Mouse (Mus musculus): ENCODE measurements around the gene Uba5. TPM values are rescaled to one million over a fixed set of nuclear protein-coding genes. Genes with fewer than 3 reads are reported as not detected.

Gene Uba5
- 5.6 and 6.2 TPM in 2 replicates for polyA plus RNA-seq (2012; rRNA removed)

DNA sequence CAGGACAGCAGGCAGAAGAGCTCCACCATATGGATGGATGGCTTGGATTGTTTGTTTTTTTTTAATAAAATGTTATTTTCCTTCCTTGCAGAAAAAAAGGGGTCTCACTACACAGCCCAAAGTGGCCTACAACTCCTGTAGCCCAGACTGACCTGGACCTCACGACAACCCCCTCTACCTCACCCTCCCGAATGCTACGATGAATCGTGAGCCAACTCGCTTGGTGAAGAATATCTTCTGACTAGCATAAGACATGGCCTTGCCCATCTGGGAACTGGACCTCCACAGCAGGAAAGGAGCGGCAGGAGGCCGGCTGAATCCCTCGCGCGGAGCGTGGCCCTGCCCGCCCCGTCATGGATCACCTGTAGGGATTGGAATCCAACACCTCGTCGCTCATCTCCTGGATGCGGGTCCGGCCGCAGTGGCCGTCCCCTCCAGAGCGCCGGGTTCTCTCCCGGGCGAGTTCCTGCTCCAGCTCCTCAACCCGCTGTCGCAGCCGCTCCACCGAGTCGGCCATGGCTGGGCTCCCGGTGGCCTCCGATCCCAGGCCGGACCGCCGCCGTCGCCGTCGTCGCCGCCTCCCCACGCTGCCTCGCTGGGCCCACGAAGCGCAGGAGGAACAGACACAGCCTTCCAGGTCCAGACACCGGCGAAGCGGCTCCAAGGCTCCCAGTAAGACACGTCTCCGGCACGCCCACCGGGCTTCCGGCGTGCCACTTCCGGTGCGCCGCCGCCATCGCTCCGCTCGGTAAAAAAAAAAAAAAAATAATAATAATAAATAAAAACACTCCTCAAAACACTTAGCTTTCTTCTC is at the start of gene Uba5:
TSS of gene Uba5 (minus strand) at position 705 of the 814 bp plus-strand sequence.

DNA sequence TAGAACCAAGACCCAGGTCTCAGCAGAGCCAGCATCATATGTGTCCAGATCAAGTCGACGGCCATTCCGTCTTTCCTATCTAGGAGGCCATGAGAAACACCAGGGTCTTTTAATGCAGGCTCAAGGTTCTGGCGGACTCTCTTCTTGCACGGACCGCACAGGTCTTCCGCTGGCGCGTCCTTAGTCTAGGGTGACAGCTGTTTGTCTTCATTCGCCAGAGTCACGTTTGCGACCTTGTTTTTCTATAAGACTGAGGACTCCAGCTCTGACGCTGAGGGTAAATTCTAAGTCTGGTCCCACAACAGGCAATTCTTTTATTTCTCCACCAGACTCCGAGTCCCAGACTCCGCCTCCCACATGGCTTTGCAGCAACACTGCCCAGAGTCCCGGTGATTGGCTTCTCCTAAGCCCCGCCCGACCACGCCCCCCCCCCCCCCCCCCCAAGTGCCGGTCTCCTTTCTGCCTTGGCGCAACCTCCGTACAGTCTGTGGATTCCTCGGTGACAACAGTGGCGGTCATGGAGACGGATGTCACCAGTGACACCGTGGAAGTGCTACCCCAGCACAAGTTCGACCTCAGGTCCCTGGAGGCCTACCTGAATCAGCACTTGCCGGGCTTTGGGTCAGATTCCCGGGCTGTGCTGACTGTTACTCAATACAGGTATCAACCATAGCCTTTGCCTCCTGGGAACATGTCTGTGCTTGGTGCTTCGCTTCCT is 469 bp upstream of the Uba5 start, which contains the start of gene Acad11:
TSS of gene Acad11 (plus strand) at position 134 of the 718 bp plus-strand sequence.

DNA sequence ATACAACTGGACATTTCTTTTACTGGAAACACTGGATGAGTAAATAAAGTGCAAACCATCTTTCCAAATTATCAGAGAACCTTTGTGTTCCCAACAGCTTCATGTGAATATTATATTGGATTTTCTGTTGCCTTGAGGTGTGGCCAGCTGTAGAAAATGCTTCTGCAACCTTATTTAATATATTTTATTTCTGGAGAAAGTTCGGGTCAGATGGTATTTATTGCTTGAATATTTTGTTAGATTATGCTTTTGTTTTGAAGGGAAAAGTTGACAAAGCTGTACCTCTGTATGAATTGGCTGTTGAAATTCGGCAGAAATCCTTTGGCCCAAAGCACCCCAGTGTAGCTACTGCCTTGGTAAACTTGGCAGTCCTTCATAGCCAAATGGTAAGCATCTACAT is 22.6 kb downstream of the Uba5 start, which contains the start of gene Gm28305:
TSS of gene Gm28305 (plus strand) at position 301 of the 400 bp plus-strand sequence.

DNA sequence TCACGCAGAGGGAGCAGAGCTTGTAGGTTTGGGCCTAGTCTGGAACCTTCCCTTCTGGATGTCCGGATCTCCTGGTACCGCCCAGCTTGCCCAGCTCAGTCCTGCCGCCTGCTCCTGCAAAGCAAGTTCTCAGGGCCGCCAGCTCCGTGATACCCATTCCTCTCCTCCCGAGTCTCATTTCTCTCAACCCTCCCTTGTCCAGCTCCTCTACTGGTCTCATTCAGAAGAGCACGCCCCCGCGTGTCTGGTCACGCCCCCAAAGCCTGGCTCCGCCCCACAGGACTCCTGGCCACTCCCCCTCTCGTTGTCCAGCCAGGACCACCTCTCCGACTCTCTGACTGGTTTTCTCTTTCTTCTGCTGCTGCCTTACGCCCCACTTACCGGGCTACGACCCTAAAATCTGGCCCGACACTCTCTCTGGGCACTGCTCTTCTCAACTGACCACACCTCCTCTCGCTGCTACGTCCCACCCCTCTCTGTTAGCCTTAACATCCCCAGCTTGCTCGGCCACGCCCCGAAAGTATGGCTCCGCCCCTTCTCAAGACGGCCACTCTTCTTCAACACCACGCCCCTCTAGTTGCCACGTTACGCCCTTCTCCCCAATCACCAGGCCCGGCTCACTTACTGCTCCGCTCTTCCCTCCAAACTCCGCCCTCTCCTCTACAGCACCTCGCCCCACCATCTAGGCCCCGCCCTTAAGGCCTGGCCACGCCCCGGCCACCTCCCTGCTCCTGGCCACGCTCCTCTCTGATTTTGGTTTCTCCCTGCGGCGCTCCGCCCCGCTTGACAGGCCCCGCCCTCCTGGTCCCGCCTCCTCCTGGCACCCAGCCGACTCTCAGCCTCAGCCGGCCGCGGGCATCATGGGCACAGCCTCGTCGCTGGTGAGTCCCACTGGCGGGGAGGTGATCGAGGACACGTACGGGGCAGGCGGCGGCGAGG is 60.7 kb downstream of the Uba5 start, which contains the start of gene Nphp3:
TSS of gene Nphp3 (plus strand) at position 624 of the 939 bp plus-strand sequence.

Other genes with a start within 250 kb of the Uba5 start
- gene Nphp3, start 60.6 kb downstream of the Uba5 start, polyA plus RNA-seq (2012; rRNA removed) = 2.7 and 2.9 TPM in 2 replicates
- gene Gm28305, start 22.5 kb downstream of the Uba5 start, polyA plus RNA-seq (2012; rRNA removed) = not detected in 2 replicates
- gene Acad11, start 243 bp upstream of the Uba5 start, polyA plus RNA-seq (2012; rRNA removed) = 16.3 and 17.3 TPM in 2 replicates
- gene Ackr4, start 63.8 kb upstream of the Uba5 start, polyA plus RNA-seq (2012; rRNA removed) = 0.99 and 2.7 TPM in 2 replicates
- 11.3 and 16.1 TPM in 2 replicates for gene Dnajc13, start 199.8 kb upstream of the Uba5 start, polyA plus RNA-seq (2012; rRNA removed)